Mouse (Mus musculus) MEL (cell line): ENCODE measurements at regions not wholly inside any gene's neighbourhood (a gene's known extent, or its start where the extent isn't known, plus 50 kb on each side); places are given as distances from the start of the nearest gene placed in this dataset.

Experiments used
- CTCF ChIP-seq, 3 experiments: IDR thresholded peaks in 2 of 3; conservative IDR thresholded peaks in 1 of 3; 2 replicates each; pipeline ENCODE4 v1.5.1; 2011 to 2012; ENCODE audit warnings: low read length in 3 of 3, low read depth in 2 of 3, mild to moderate bottlenecking in 2 of 3, improper control_type of control experiment in 1 of 3, inconsistent platforms in 1 of 3, mixed read lengths in 1 of 3, moderate library complexity in 1 of 3; ENCODE audit not compliant: control insufficient read depth in 1 of 3, insufficient read depth in 1 of 3, poor library complexity in 1 of 3, severe bottlenecking in 1 of 3
- EP300 ChIP-seq, 2 experiments: IDR thresholded peaks; 2 replicates each; pipeline ENCODE4 v1.6.1; 2011; ENCODE audit warnings: improper control_type of control experiment in 2 of 2, low read length in 2 of 2, low read depth in 1 of 2, mild to moderate bottlenecking in 1 of 2
- ETS1 ChIP-seq: IDR thresholded peaks from 2 replicates; pipeline ENCODE4 v1.6.1; 2012; ENCODE audit warnings: low read depth, mild to moderate bottlenecking, inconsistent platforms, low read length, improper control_type of control experiment, moderate library complexity
- NELFE ChIP-seq: IDR thresholded peaks from 2 replicates; pipeline ENCODE4 v1.6.1; 2011; ENCODE audit warnings: low read depth, low read length, improper control_type of control experiment
- POLR2A ChIP-seq, 2 experiments: IDR thresholded peaks; 2 replicates each; pipeline ENCODE4 v1.6.1; 2011 to 2012; ENCODE audit warnings: low read length in 2 of 2, mild to moderate bottlenecking in 2 of 2, control low read depth in 1 of 2, improper control_type of control experiment in 1 of 2, low read depth in 1 of 2, moderate library complexity in 1 of 2; ENCODE audit not compliant: control insufficient read depth in 1 of 2, insufficient read depth in 1 of 2, poor library complexity in 1 of 2
- RCOR1 ChIP-seq: IDR thresholded peaks from 2 replicates; pipeline ENCODE4 v1.6.1; 2012; ENCODE audit warnings: low read depth, mild to moderate bottlenecking, inconsistent platforms, low read length, improper control_type of control experiment
- SIN3A ChIP-seq: IDR thresholded peaks from 2 replicates; pipeline ENCODE4 v1.6.1; 2012; ENCODE audit warnings: low read length, improper control_type of control experiment, inconsistent platforms
- UBTF ChIP-seq: IDR thresholded peaks from 2 replicates; pipeline ENCODE4 v1.6.1; 2012; ENCODE audit warnings: low read depth, mild to moderate bottlenecking, inconsistent platforms, low read length, improper control_type of control experiment, moderate library complexity, borderline replicate concordance; ENCODE audit not compliant: insufficient read depth

DNA sequence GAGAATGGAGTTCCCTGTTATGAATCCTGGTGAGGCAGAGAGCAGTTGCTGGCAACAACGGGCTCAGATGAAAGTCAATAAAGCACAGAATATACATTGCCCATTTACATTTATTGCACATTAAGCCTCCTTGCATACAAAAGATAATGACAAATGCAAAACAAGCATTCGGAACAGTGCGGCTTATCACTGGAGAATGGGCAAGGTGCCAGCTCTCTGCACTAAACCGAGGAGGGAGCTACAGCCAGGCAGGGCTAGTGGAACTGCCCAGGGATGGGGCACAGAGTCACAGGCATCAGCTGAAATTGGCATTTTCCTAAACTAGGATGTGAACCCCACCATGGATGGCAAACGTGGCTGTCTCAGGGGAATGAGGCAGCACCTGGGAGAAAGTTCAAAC, 2514.8 kb upstream of the 5930422O12Rik start:
- TF ChIP-seq ETS1 = no peak
- no peak for TF ChIP-seq CTCF (IDR thresholded peaks at IDR 0.05 in 2 of 3, conservative IDR thresholded peaks at IDR 0.05 in 1 of 3; ENCODE audit: control insufficient read depth in 1 of 3, insufficient read depth in 1 of 3, low read depth in 2 of 3, low read length in 3 of 3, poor library complexity in 1 of 3, severe bottlenecking in 1 of 3)
- TF ChIP-seq POLR2A (IDR thresholded peaks at IDR 0.05; ENCODE audit: control insufficient read depth in 1 of 2, insufficient read depth in 1 of 2, low read depth in 1 of 2, low read length in 2 of 2, poor library complexity in 1 of 2) = no peak
- no peak for TF ChIP-seq UBTF
- TF ChIP-seq EP300 (IDR thresholded peaks at IDR 0.05; ENCODE audit: low read depth in 1 of 2, low read length in 2 of 2) = no peak
- TF ChIP-seq SIN3A = no peak
- TF ChIP-seq NELFE = no peak
- TF ChIP-seq RCOR1 = no peak
